Mouse (Mus musculus) liver, postnatal 0 days (tissue): ENCODE results near the gene BC067074. TPM values are rescaled to one million over a fixed set of nuclear protein-coding genes. Genes with fewer than 3 reads are reported as not detected.

ENCODE experiments used
- ATAC-seq: fragments of 200-750 bp; cut with Nextera tagmentation; 2 replicates; pipeline ENCODE4 v1.8.0; 2017; ENCODE audit warnings: mild to moderate bottlenecking, moderate library complexity
- DNase-seq: peaks from one replicate; pipeline ENCODE4 v3.0.0-alpha.2; 2016
- H3K27ac ChIP-seq: fragments of 300-500 bp; sonication (generic); 2 replicates; pipeline ENCODE4 v1.5.1; 2014; ENCODE audit warnings: antibody characterized with exemption, moderate library complexity, mild to moderate bottlenecking, low read depth
- H3K27me3 ChIP-seq: fragments of 300-500 bp; sonication (generic); 2 replicates; pipeline ENCODE4 v1.6.1; 2014; ENCODE audit warnings: low read length, control low read depth, mixed read lengths; ENCODE audit not compliant: insufficient read depth
- H3K36me3 ChIP-seq: fragments of 300-500 bp; sonication (generic); replicated peaks from 2 replicates; pipeline ENCODE4 v1.6.1; 2014; ENCODE audit warnings: mild to moderate bottlenecking, control low read depth, low read length, moderate library complexity, mixed read lengths; ENCODE audit not compliant: insufficient read depth
- H3K4me1 ChIP-seq: fragments of 300-500 bp; sonication (generic); 2 replicates; pipeline ENCODE4 v1.6.1; 2014; ENCODE audit warnings: antibody characterized with exemption, mild to moderate bottlenecking, control low read depth; ENCODE audit not compliant: insufficient read depth
- H3K4me2 ChIP-seq: fragments of 300-500 bp; sonication (generic); 2 replicates; pipeline ENCODE4 v1.6.1; 2014; ENCODE audit warnings: low read depth, mild to moderate bottlenecking, low read length, moderate library complexity, mixed read lengths
- H3K4me3 ChIP-seq: fragments of 300-500 bp; sonication (generic); 2 replicates; pipeline ENCODE4 v1.5.1; 2014; ENCODE audit warnings: low read depth, low read length
- H3K9ac ChIP-seq: fragments of 300-500 bp; sonication (generic); replicated peaks from 2 replicates; pipeline ENCODE4 v1.6.1; 2014; ENCODE audit warnings: mild to moderate bottlenecking, moderate library complexity
- H3K9me3 ChIP-seq: fragments of 300-500 bp; sonication (generic); 2 replicates; pipeline ENCODE4 v1.6.1; 2016; ENCODE audit warnings: mild to moderate bottlenecking, control low read depth, low read length, mixed read lengths
- CTCF ChIP-seq: sonication (generic); IDR thresholded peaks from 2 replicates; pipeline ENCODE4 v1.5.1; 2016; ENCODE audit warnings: antibody characterized with exemption, low read depth
- EP300 ChIP-seq: IDR thresholded peaks from 2 replicates; pipeline ENCODE4 v1.6.1; 2016; ENCODE audit warnings: antibody characterized with exemption, low read depth, mild to moderate bottlenecking
- WGBS: fragments of 180-500 bp; shearing (Covaris S2); extraction: QIAGEN DNeasy Blood & Tissue Kit; methylation state at CpG from one replicate; pipeline ENCODE4 v1.1.7; 2014; ENCODE audit not compliant: insufficient replicate concordance; 5-methylcytosine and 5-hydroxymethylcytosine counted together
- polyA plus RNA-seq: library from polyadenylated mRNA; unstranded; fragments of >200 nt; fragmentation: Nextera tagmentation; extraction: Ambion mirVana; gene quantifications from 2 replicates; pipeline ENCODE4 v1.2.1, GENCODE M21; 2015

The BC067074 gene
- polyA plus RNA-seq, 1 experiment from 2014 or later = 0.09 TPM

GRCm38 (mm10) chr13:113262822-113263221 is 30.1 kb upstream of the BC067074 start:
- DNase-seq (no peak), ATAC-seq (no peak)
- H3K27me3 ChIP-seq = no peaks in the 10 kb centered on the region
- no peaks in the 10 kb centered on the region for H3K36me3 ChIP-seq
- no peak overlapping the region for H3K9ac ChIP-seq
- H3K27ac ChIP-seq = no peak overlapping the region
- H3K4me1 ChIP-seq = peaks cover 7% of the 10 kb centered on the region; the same call in 1 of the 2 replicates
- H3K4me3 ChIP-seq = no peak overlapping the region
- no peak overlapping the region for H3K4me2 ChIP-seq
- 47% methylated on average over 12 of the region's 12 CpGs for WGBS
- TF ChIP-seq EP300 (no peak), CTCF (no peak)
- H3K9me3 ChIP-seq = no peaks in the 10 kb centered on the region

GRCm38 (mm10) chr13:113265257-113265656 is 27.7 kb upstream of the BC067074 start:
- DNase-seq = peak; percentile 67
- no peak for ATAC-seq
- Histone ChIP-seq H3K4me1 (peaks cover 7% of the 10 kb centered on the region; the same call in 1 of the 2 replicates), H3K9ac (no peak overlapping the region), H3K9me3 (no peaks in the 10 kb centered on the region), H3K4me3 (no peak overlapping the region), H3K4me2 (no peak overlapping the region), H3K27ac (no peak overlapping the region), H3K27me3 (0 out of 2 replicates have a peak, but pooled peaks cover 3% of the 10 kb centered on the region), H3K36me3 (no peaks in the 10 kb centered on the region)
- WGBS = 20% methylated on average over 13 of the region's 13 CpGs
- TF ChIP-seq CTCF (peak; percentile 63), EP300 (no peak)

- no peak for TF ChIP-seq EP300
- peak; percentile 87 for TF ChIP-seq CTCF
- peaks cover 7% of the 10 kb centered on the region; the same call in 1 of the 2 replicates for H3K4me1 ChIP-seq
- no peak overlapping the region for H3K4me3 ChIP-seq
- no peaks in the 10 kb centered on the region for H3K36me3 ChIP-seq
- H3K9ac ChIP-seq = no peak overlapping the region
- ATAC-seq = peak; percentile 35; the same call in 1 of the 2 replicates
- peak; percentile 73 for DNase-seq
- no peak overlapping the region for H3K27ac ChIP-seq
- H3K4me2 ChIP-seq = peak overlapping the region; percentile 35; the same call in 1 of the 2 replicates
- 24% methylated on average over 9 of the region's 9 CpGs for WGBS
- no peaks in the 10 kb centered on the region for H3K9me3 ChIP-seq
- 0 out of 2 replicates have a peak, but pooled peaks cover 3% of the 10 kb centered on the region for H3K27me3 ChIP-seq
Measured at GRCm38 (mm10) chr13:113266495-113266951, 26.4 kb upstream of the BC067074 start.

- 34% methylated on average over 3 of the region's 3 CpGs for WGBS
- peak; percentile 48 for ATAC-seq
- H3K4me2 ChIP-seq = no peak overlapping the region
- H3K36me3 ChIP-seq = no peaks in the 10 kb centered on the region
- H3K27me3 ChIP-seq = 0 out of 2 replicates have a peak, but pooled peaks cover 3% of the 10 kb centered on the region
- H3K27ac ChIP-seq = no peak overlapping the region
- no peaks in the 10 kb centered on the region for H3K9me3 ChIP-seq
- H3K4me1 ChIP-seq = peaks cover 7% of the 10 kb centered on the region; the same call in 1 of the 2 replicates
- H3K4me3 ChIP-seq = no peak overlapping the region
- H3K9ac ChIP-seq = no peak overlapping the region
- no peak for DNase-seq
- no peak for TF ChIP-seq CTCF
- no peak for TF ChIP-seq EP300
Measured at GRCm38 (mm10) chr13:113267204-113267603, 25.8 kb upstream of the BC067074 start.

GRCm38 (mm10) chr13:113269777-113270776 is 22.9 kb upstream of the BC067074 start:
- peaks cover 3% of the 10 kb centered on the region; the same call in 1 of the 2 replicates for H3K4me1 ChIP-seq
- 0 out of 2 replicates have a peak, but pooled peaks cover 3% of the 10 kb centered on the region for H3K27me3 ChIP-seq
- TF ChIP-seq EP300 (no peak), CTCF (peak; percentile 91)
- DNase-seq = peak; percentile 72
- WGBS = 54% methylated on average over 18 of the region's 18 CpGs
- H3K4me2 ChIP-seq = no peak overlapping the region
- H3K27ac ChIP-seq = no peak overlapping the region
- no peaks in the 10 kb centered on the region for H3K9me3 ChIP-seq
- H3K36me3 ChIP-seq = no peaks in the 10 kb centered on the region
- peak; percentile 58; the same call in 1 of the 2 replicates for ATAC-seq
- H3K9ac ChIP-seq = no peak overlapping the region
- no peak overlapping the region for H3K4me3 ChIP-seq

- no peak for DNase-seq
- Histone ChIP-seq H3K4me3 (no peak overlapping the region), H3K36me3 (no peaks in the 10 kb centered on the region), H3K9ac (no peak overlapping the region), H3K9me3 (no peaks in the 10 kb centered on the region), H3K27me3 (0 out of 2 replicates have a peak, but pooled peaks cover 3% of the 10 kb centered on the region), H3K27ac (no peak overlapping the region), H3K4me2 (no peak overlapping the region), H3K4me1 (peaks cover 3% of the 10 kb centered on the region; the same call in 1 of the 2 replicates)
- no peak for ATAC-seq
- WGBS = 83% methylated on average over 8 of the region's 8 CpGs
- no peak for TF ChIP-seq EP300
- no peak for TF ChIP-seq CTCF
Measured at GRCm38 (mm10) chr13:113271189-113271588, 21.8 kb upstream of the BC067074 start.
